Mouse (Mus musculus) heart, postnatal 0 days (tissue): ENCODE data around the gene Fam193a.

ENCODE experiments used
- CTCF ChIP-seq: IDR thresholded peaks from 2 replicates; pipeline ENCODE4 v1.5.1; 2016; ENCODE audit warnings: antibody characterized with exemption, control low read depth, low read depth
- EP300 ChIP-seq: IDR thresholded peaks from 2 replicates; pipeline ENCODE4 v1.6.1; 2016; ENCODE audit warnings: antibody characterized with exemption, low read depth

- TF ChIP-seq CTCF (no peak), EP300 (no peak)
Measured at GRCm38 (mm10) chr5:34419188-34419587, 49.5 kb downstream of the Fam193a start.
